Mouse (Mus musculus) C2C12 (cell line): ENCODE data around the gene Emp2. TPM values are rescaled to one million over a fixed set of nuclear protein-coding genes. Genes with fewer than 3 reads are reported as not detected.

Experiments used
- H3K27me3 ChIP-seq: one replicate; pipeline ENCODE4 v1.6.1; 2011; ENCODE audit not compliant: control insufficient read depth, insufficient read depth, insufficient read length
- H3K36me3 ChIP-seq: one replicate; pipeline ENCODE4 v1.6.1; 2011; ENCODE audit not compliant: control insufficient read depth, insufficient read depth
- H3K4me3 ChIP-seq: one replicate; pipeline ENCODE4 v1.5.1; 2011; ENCODE audit warnings: mild to moderate bottlenecking, control low read depth; ENCODE audit not compliant: poor library complexity, insufficient read depth, severe bottlenecking
- H3K79me2 ChIP-seq: one replicate; pipeline ENCODE4 v1.6.1; 2011; ENCODE audit not compliant: control insufficient read depth, insufficient read depth
- H3K79me3 ChIP-seq: one replicate; pipeline ENCODE4 v1.6.1; 2011; ENCODE audit warnings: low read depth, control low read depth
- H3ac ChIP-seq: one replicate; pipeline ENCODE3; 2011; ENCODE audit warnings: low read depth; ENCODE audit not compliant: control insufficient read depth, insufficient read length
- CEBPB ChIP-seq: IDR thresholded peaks from one replicate; pipeline ENCODE4 v1.6.1; 2011; ENCODE audit warnings: low read depth, mild to moderate bottlenecking, control low read depth, moderate library complexity
- CTCF ChIP-seq: IDR thresholded peaks from one replicate; pipeline ENCODE4 v1.5.1; 2011; ENCODE audit not compliant: control insufficient read depth, insufficient read depth, insufficient read length
- FOSL1 ChIP-seq: IDR thresholded peaks from one replicate; pipeline ENCODE4 v1.8.0; 2011; ENCODE audit warnings: mild to moderate bottlenecking, low read length; ENCODE audit not compliant: poor library complexity, insufficient read depth, severe bottlenecking
- MAX ChIP-seq: IDR thresholded peaks from one replicate; pipeline ENCODE4 v1.6.1; 2011; ENCODE audit warnings: mild to moderate bottlenecking, control low read depth
- MYOD1 ChIP-seq: IDR thresholded peaks from one replicate; pipeline ENCODE4 v1.6.1; 2011; ENCODE audit warnings: low read depth; ENCODE audit not compliant: control insufficient read depth, insufficient read length
- MYOG ChIP-seq: IDR thresholded peaks from one replicate; pipeline ENCODE4 v1.6.1; 2011; ENCODE audit not compliant: control insufficient read depth, insufficient read length; ENCODE audit errors: extremely low read depth
- USF1 ChIP-seq: IDR thresholded peaks from one replicate; pipeline ENCODE4 v1.6.1; 2011; ENCODE audit warnings: low read depth, mild to moderate bottlenecking, control low read depth, moderate library complexity
- polyA plus RNA-seq: library from polyadenylated mRNA; unstranded; fragments of >200 nt; fragmentation: generic; extraction: Trizol; gene quantifications from one replicate; pipeline ENCODE4 v1.2.1, GENCODE M21; 2012; ENCODE audit warnings: missing spikeins

Emp2 gene
- polyA plus RNA-seq, 1 experiment, result 41.2 TPM

DNA sequence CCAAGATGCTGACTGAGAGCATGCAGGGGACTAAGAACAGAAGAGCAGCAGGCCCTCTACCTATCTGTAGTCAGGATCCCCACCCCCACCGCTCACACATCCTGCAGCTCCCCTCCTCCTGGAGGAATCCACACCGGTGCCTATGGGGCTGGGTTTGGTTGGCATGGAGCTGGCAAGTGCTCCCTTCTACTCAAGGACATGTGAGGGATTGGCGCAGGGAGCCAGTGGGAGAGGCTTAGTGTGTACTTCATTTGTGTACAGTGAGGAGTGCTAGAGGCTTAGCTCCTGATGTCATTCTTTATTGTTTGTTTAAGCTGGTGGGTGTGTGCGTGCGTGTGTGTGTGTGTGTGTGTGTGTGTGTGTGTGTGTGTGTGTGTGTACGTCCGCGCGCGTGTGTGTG, 36.1 kb upstream of the Emp2 start:
- H3K27me3 ChIP-seq, result no peaks in the 10 kb centered on the region
- no peaks in the 10 kb centered on the region for H3K79me3 ChIP-seq
- no peaks in the 10 kb centered on the region for H3K79me2 ChIP-seq
- H3K4me3 ChIP-seq, result no peak overlapping the region
- TF ChIP-seq CEBPB (no peak), USF1 (no peak), CTCF (no peak)
- H3K36me3 ChIP-seq, result no peaks in the 10 kb centered on the region
- no peak overlapping the region for H3ac ChIP-seq

DNA sequence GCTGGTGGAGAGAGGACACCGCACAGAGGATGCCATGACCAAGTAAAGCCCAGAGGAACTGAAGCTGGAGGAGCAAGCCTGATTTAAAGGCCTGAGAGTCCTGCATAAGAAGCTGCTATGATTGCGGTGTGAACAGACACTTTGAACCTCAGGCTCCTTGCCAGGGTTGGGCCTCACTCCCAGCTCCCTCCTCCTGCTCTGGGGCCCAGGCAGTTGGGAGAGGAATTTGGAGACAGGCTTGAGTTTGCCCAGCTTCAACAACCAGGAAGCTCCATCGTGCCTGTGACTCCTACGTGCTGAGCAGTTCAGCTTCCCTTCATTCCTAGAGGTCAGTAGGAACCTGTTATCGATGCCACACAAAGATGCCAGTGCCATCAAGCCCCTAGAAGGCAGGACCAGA, 35.7 kb upstream of the Emp2 start:
- H3K4me3 ChIP-seq, result no peak overlapping the region
- H3K79me3 ChIP-seq, result no peaks in the 10 kb centered on the region
- no peaks in the 10 kb centered on the region for H3K36me3 ChIP-seq
- H3K79me2 ChIP-seq, result no peaks in the 10 kb centered on the region
- no peak for TF ChIP-seq MAX
- TF ChIP-seq CTCF, result no peak
- TF ChIP-seq USF1, result no peak
- no peak for TF ChIP-seq MYOG
- no peak for TF ChIP-seq FOSL1
- TF ChIP-seq CEBPB, result no peak
- no peak for TF ChIP-seq MYOD1
- H3ac ChIP-seq, result no peak overlapping the region
- no peaks in the 10 kb centered on the region for H3K27me3 ChIP-seq

DNA sequence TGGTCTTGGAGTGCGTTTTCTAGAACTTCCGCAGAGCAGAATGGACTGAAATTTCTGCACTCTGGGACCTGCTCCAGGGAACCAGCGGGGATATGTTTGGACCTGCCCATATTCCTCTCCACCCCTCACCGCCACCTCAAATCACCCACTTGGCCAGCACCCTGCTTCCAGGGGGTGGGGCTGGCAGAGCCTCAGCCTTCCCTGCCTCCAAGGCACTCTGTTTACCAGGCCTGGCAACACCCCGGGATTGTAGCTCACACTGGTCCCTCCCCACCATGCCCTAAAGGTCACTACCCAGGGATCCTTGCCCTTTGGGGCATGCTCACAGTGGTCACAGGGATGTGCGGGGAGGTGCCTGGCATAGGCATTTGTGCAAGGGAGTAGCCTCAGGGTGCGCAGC, 33.8 kb upstream of the Emp2 start:
- H3K79me3 ChIP-seq, result no peaks in the 10 kb centered on the region
- no peak overlapping the region for H3K4me3 ChIP-seq
- no peak for TF ChIP-seq USF1
- TF ChIP-seq CEBPB, result no peak
- TF ChIP-seq FOSL1, result no peak
- TF ChIP-seq MYOD1, result no peak
- TF ChIP-seq MYOG, result no peak
- TF ChIP-seq CTCF, result no peak
- no peak for TF ChIP-seq MAX
- H3ac ChIP-seq, result no peak overlapping the region
- no peaks in the 10 kb centered on the region for H3K79me2 ChIP-seq
- H3K36me3 ChIP-seq, result no peaks in the 10 kb centered on the region
- no peaks in the 10 kb centered on the region for H3K27me3 ChIP-seq

DNA sequence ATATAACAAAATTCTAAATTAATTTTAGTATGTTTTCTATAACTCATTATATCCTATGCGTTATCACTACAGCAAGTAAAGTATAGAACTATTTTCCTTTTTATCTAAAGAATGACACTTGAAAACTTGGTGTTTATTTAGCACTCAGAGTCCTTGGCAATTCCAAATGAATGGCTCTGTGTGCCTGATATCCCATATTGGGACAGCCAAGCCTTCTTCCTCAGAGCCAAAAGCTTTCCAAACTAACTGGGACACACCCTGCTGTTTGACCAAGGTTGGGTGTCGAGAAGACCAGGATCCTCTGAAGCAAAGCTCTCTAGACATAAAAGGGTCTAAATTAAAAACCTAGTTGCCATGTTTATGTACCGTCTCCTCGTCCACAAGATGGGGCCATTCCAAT, 27.3 kb upstream of the Emp2 start:
- Histone ChIP-seq H3K27me3 (no peaks in the 10 kb centered on the region), H3K4me3 (no peak overlapping the region), H3K79me2 (no peaks in the 10 kb centered on the region), H3K36me3 (no peaks in the 10 kb centered on the region), H3K79me3 (no peaks in the 10 kb centered on the region), H3ac (no peak overlapping the region)
- no peak for TF ChIP-seq CTCF
- no peak for TF ChIP-seq FOSL1
- TF ChIP-seq MYOG, result no peak
- no peak for TF ChIP-seq CEBPB
- TF ChIP-seq USF1, result no peak
- no peak for TF ChIP-seq MAX
- no peak for TF ChIP-seq MYOD1

DNA sequence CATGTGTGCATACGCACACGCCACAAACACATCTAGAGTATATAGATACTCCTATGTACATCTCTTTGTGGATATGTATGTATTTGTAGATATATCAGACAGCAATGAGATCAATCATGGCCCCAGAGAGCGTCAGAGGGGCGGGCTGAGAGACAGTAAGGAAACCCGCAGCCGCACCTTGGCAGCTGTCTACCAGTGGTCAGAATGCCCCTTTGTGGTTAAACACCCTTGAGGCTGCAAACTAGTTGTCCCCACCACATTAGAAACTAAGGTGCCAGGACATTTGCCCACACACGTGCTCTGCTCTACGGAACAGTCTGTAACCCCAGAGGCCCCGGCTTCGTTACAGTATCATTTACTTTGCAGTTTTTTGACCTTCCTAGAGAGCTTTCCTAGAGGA, 26.2 kb upstream of the Emp2 start:
- Histone ChIP-seq H3ac (no peak overlapping the region), H3K79me3 (no peaks in the 10 kb centered on the region), H3K36me3 (no peaks in the 10 kb centered on the region), H3K4me3 (no peak overlapping the region), H3K79me2 (no peaks in the 10 kb centered on the region), H3K27me3 (no peaks in the 10 kb centered on the region)
- TF ChIP-seq USF1 (no peak), MAX (no peak), FOSL1 (no peak), MYOG (no peak), CEBPB (no peak), CTCF (no peak), MYOD1 (no peak)

DNA sequence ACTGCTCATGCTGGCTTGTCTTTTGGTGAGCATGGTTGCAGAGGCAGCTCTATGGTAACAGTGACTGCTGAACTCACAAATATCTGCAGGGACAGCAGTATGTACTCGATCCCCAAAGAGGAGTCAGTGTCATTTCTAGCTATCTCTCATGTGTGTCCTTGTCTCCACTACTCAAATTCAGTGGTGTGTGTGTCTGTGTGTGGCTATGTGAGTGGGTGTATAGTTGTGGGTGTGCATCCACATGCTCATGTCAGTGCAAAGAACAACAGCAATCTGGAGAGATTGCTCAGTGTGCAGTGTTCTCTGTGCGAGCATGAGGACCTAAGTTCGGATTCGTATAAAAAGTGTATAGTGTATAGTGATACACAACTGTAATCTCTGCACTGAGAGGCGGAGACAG, 24.8 kb upstream of the Emp2 start:
- Histone ChIP-seq H3K4me3 (no peak overlapping the region), H3K79me2 (no peaks in the 10 kb centered on the region), H3ac (no peak overlapping the region), H3K27me3 (no peaks in the 10 kb centered on the region), H3K79me3 (no peaks in the 10 kb centered on the region), H3K36me3 (no peaks in the 10 kb centered on the region)
- TF ChIP-seq MYOD1 (no peak), MYOG (no peak), FOSL1 (no peak), MAX (no peak), CTCF (no peak), USF1 (no peak), CEBPB (no peak)
